Mouse (Mus musculus): Measurements from ENCODE around the gene Hnrnph1.
A peak's percentile ranks its signal among the peaks of the same experiment; 100 is the strongest.

Gene Hnrnph1

GRCm38 (mm10) chr11:50373621-50374020, 3.2 kb upstream of the Hnrnph1 start:
- no peak for DNase-seq

GRCm38 (mm10) chr11:50374286-50375015, 2.3 kb upstream of the Hnrnph1 start:
- no peak for DNase-seq

GRCm38 (mm10) chr11:50375421-50375820, 1.4 kb upstream of the Hnrnph1 start:
- DNase-seq, result no peak

GRCm38 (mm10) chr11:50376156-50376790, 517 bp upstream of the Hnrnph1 start:
- no peak for DNase-seq

GRCm38 (mm10) chr11:50377892-50378684, 1.3 kb downstream of the Hnrnph1 start:
- DNase-seq, result peak; percentile 79 to 88

- DNase-seq, result no peak
Observed at GRCm38 (mm10) chr11:50379023-50379752, 2.4 kb downstream of the Hnrnph1 start.

GRCm38 (mm10) chr11:50381311-50381710, 4.5 kb downstream of the Hnrnph1 start:
- DNase-seq, result no peak

GRCm38 (mm10) chr11:50387167-50387679, 10.4 kb downstream of the Hnrnph1 start:
- no peak for DNase-seq

- no peak for DNase-seq
Observed at GRCm38 (mm10) chr11:50387697-50388096, 10.9 kb downstream of the Hnrnph1 start.

GRCm38 (mm10) chr11:50388217-50388929, 11.6 kb downstream of the Hnrnph1 start:
- DNase-seq, result no peak

- DNase-seq, result no peak
Observed at GRCm38 (mm10) chr11:50389011-50389410, 12.2 kb downstream of the Hnrnph1 start.

- no peak for DNase-seq
Observed at GRCm38 (mm10) chr11:50389616-50390015, 12.8 kb downstream of the Hnrnph1 start.

- DNase-seq, result no peak
Observed at GRCm38 (mm10) chr11:50391272-50391960, 14.6 kb downstream of the Hnrnph1 start.

- no peak for DNase-seq
Observed at GRCm38 (mm10) chr11:50393306-50393705, 16.5 kb downstream of the Hnrnph1 start.

- DNase-seq, result no peak
Observed at GRCm38 (mm10) chr11:50394731-50395130, 17.9 kb downstream of the Hnrnph1 start.

GRCm38 (mm10) chr11:50396766-50397307, 20.0 kb downstream of the Hnrnph1 start:
- DNase-seq, result no peak

- DNase-seq, result no peak
Observed at GRCm38 (mm10) chr11:50397316-50397715, 20.5 kb downstream of the Hnrnph1 start.

- DNase-seq, result no peak
Observed at GRCm38 (mm10) chr11:50398803-50399202, 22.0 kb downstream of the Hnrnph1 start.

GRCm38 (mm10) chr11:50402481-50402880, 25.7 kb downstream of the Hnrnph1 start:
- no peak for DNase-seq

GRCm38 (mm10) chr11:50403367-50404014, 26.7 kb downstream of the Hnrnph1 start:
- DNase-seq, result no peak
